Mouse (Mus musculus) midbrain, postnatal 0 days (tissue): ENCODE measurements around the gene Kirrel. TPM values are rescaled to one million over a fixed set of nuclear protein-coding genes. Genes with fewer than 3 reads are reported as not detected.

Experiments
- ATAC-seq: fragments of 200-750 bp; cut with Nextera tagmentation; 2 replicates; pipeline ENCODE4 v1.8.0; 2017; ENCODE audit warnings: moderate number of reproducible peaks, mild to moderate bottlenecking, moderate TSS enrichment, moderate library complexity; ENCODE audit not compliant: low FRiP score
- DNase-seq: peaks from one replicate; pipeline ENCODE4 v3.0.0-alpha.2; 2015; ENCODE audit warnings: low spot score
- H3K27ac ChIP-seq: fragments of 300-500 bp; sonication (generic); 2 replicates; pipeline ENCODE4 v1.5.1; 2014; ENCODE audit warnings: low read depth, mild to moderate bottlenecking, low read length, mixed read lengths
- H3K27me3 ChIP-seq: fragments of 300-500 bp; sonication (generic); 2 replicates; pipeline ENCODE4 v1.6.1; 2014; ENCODE audit warnings: low read length, control low read depth, mixed read lengths; ENCODE audit not compliant: insufficient read depth
- H3K36me3 ChIP-seq: fragments of 300-500 bp; sonication (generic); 2 replicates; pipeline ENCODE4 v1.6.1; 2014; ENCODE audit warnings: low read length, control low read depth, mixed read lengths; ENCODE audit not compliant: insufficient read depth
- H3K4me1 ChIP-seq: fragments of 300-500 bp; sonication (generic); 2 replicates; pipeline ENCODE4 v1.6.1; 2014; ENCODE audit warnings: mild to moderate bottlenecking, control low read depth, antibody characterized with exemption, low read length, mixed read lengths; ENCODE audit not compliant: insufficient read depth
- H3K4me2 ChIP-seq: fragments of 300-500 bp; sonication (generic); 2 replicates; pipeline ENCODE4 v1.6.1; 2014; ENCODE audit warnings: low read depth, mild to moderate bottlenecking, low read length, mixed read lengths; ENCODE audit not compliant: poor library complexity, severe bottlenecking
- H3K4me3 ChIP-seq: fragments of 300-500 bp; sonication (generic); 2 replicates; pipeline ENCODE4 v1.5.1; 2014; ENCODE audit warnings: low read depth, mild to moderate bottlenecking, low read length, moderate library complexity
- H3K9ac ChIP-seq: fragments of 300-500 bp; sonication (generic); replicated peaks from 2 replicates; pipeline ENCODE4 v1.6.1; 2014; ENCODE audit warnings: mild to moderate bottlenecking, low read length, moderate library complexity, mixed read lengths; ENCODE audit not compliant: poor library complexity, severe bottlenecking
- H3K9me3 ChIP-seq: fragments of 300-500 bp; sonication (generic); 2 replicates; pipeline ENCODE4 v1.6.1; 2016; ENCODE audit warnings: low read length, control low read depth
- CTCF ChIP-seq: IDR thresholded peaks from 2 replicates; pipeline ENCODE4 v1.5.1; 2016; ENCODE audit warnings: antibody characterized with exemption, mild to moderate bottlenecking
- WGBS: fragments of 180-500 bp; shearing (Covaris S2); extraction: QIAGEN DNeasy Blood & Tissue Kit; methylation state at CpG from one replicate; pipeline ENCODE4 v1.1.7; 2014; 5-methylcytosine and 5-hydroxymethylcytosine counted together
- polyA plus RNA-seq: library from polyadenylated mRNA; unstranded; fragments of >200 nt; fragmentation: Nextera tagmentation; extraction: Ambion mirVana; gene quantifications from 2 replicates; pipeline ENCODE4 v1.2.1, GENCODE M21; 2015
- total RNA-seq: library from RNA; depleted of rRNA; stranded (reverse); fragments of >200 nt; gene quantifications from 2 replicates; pipeline ENCODE4 v1.2.3, GENCODE M21; 2014; rRNA removed

Kirrel gene
- total and polyA plus RNA-seq, 2 experiments from 2014 or later = 3.3 to 11.1 TPM

DNA sequence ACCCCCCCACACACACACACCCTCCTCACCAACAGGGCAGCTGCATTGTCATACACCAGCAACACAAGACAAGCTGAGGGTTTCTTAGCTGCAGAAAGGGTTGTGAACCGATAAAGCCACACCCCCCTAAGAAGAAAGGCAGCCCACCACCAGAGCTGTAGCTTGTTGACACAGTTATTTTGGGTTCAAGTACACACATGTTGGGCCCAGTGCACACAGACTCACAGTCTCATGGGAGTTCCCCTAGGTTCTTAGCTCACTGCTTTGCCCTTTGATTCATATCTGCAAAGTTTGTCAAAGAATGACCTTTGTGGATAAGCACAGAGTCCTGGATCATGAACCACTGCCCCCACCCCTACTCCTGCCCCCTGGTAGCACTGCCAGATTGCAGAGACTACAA is 120.6 kb downstream of the Kirrel start:
- ATAC-seq = no peak
- no peaks in the 10 kb centered on the region for H3K27me3 ChIP-seq
- H3K36me3 ChIP-seq = no peaks in the 10 kb centered on the region
- H3K4me1 ChIP-seq = no peaks in the 10 kb centered on the region
- DNase-seq = no peak
- no peak overlapping the region for H3K9ac ChIP-seq
- 79% methylated on average over 1 of the region's 1 CpGs for WGBS
- no peak overlapping the region for H3K27ac ChIP-seq
- no peaks in the 10 kb centered on the region for H3K9me3 ChIP-seq
- no peak overlapping the region for H3K4me3 ChIP-seq
- no peak for TF ChIP-seq CTCF
- no peak overlapping the region for H3K4me2 ChIP-seq

- Histone ChIP-seq H3K27ac (no peak overlapping the region), H3K36me3 (no peaks in the 10 kb centered on the region), H3K27me3 (no peaks in the 10 kb centered on the region), H3K4me3 (no peak overlapping the region), H3K4me2 (no peak overlapping the region), H3K9me3 (no peaks in the 10 kb centered on the region), H3K4me1 (no peaks in the 10 kb centered on the region), H3K9ac (no peak overlapping the region)
- DNase-seq (peak; percentile 29), ATAC-seq (no peak)
- WGBS = 84% methylated on average over 5 of the region's 5 CpGs
- no peak for TF ChIP-seq CTCF
Observed at GRCm38 (mm10) chr3:87047801-87048200, 126.7 kb downstream of the Kirrel start.

DNA sequence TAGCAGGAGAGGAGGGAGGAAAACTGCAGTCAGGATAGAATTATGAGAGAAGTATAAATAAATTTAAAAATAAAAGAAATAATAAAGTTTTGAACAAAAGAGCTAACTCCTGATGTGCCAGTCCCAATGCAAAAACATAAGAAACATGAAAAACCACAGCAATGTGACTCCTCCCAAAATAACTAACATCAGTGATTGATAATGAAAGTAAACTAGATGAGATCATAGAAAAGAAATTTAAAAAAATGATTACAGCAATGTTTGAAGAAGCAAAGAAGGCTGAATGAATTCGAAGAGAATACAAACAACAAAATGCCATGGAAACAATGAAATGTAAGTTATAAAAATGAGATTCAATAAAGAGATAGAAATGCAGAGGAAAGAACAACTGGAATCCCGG is 132.8 kb downstream of the Kirrel start:
- Histone ChIP-seq H3K27me3 (no peaks in the 10 kb centered on the region), H3K9me3 (no peaks in the 10 kb centered on the region), H3K27ac (no peak overlapping the region), H3K4me2 (no peak overlapping the region), H3K4me1 (no peaks in the 10 kb centered on the region), H3K4me3 (no peak overlapping the region), H3K36me3 (no peaks in the 10 kb centered on the region), H3K9ac (no peak overlapping the region)
- 77% methylated on average over 2 of the region's 2 CpGs for WGBS
- no peak for TF ChIP-seq CTCF
- no peak for ATAC-seq
- DNase-seq = no peak

DNA sequence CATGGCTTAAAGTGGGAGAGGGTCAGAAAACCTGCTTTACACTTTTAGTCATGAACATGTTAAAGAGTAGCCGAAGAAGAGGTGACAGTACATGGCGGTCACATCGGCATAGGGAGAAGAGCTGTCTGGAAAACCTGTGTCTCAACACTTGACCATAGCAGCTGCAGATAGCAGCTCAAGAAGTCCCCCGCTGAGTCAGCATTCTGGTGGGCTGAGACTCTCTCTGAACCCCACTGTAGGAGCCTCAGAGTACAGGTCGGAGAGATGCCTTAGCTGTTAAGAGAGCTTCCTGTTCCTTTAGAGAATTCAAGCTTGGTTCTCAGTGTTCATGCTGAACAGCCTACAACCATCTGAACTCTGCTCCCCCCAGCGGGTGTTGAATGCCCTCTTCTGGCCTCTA is 136.0 kb downstream of the Kirrel start:
- WGBS = 94% methylated on average over 6 of the region's 6 CpGs
- no peak overlapping the region for H3K4me2 ChIP-seq
- no peak for ATAC-seq
- no peaks in the 10 kb centered on the region for H3K36me3 ChIP-seq
- no peak for TF ChIP-seq CTCF
- H3K9ac ChIP-seq = no peak overlapping the region
- DNase-seq = no peak
- H3K27ac ChIP-seq = no peak overlapping the region
- H3K4me3 ChIP-seq = no peak overlapping the region
- H3K27me3 ChIP-seq = no peaks in the 10 kb centered on the region
- H3K9me3 ChIP-seq = no peaks in the 10 kb centered on the region
- no peaks in the 10 kb centered on the region for H3K4me1 ChIP-seq

- ATAC-seq (no peak), DNase-seq (no peak)
- no peaks in the 10 kb centered on the region for H3K36me3 ChIP-seq
- no peak overlapping the region for H3K4me3 ChIP-seq
- 87% methylated on average over 3 of the region's 4 CpGs for WGBS
- no peaks in the 10 kb centered on the region for H3K27me3 ChIP-seq
- H3K9ac ChIP-seq = no peak overlapping the region
- no peaks in the 10 kb centered on the region for H3K9me3 ChIP-seq
- H3K4me2 ChIP-seq = no peak overlapping the region
- H3K27ac ChIP-seq = no peak overlapping the region
- H3K4me1 ChIP-seq = no peaks in the 10 kb centered on the region
- TF ChIP-seq CTCF = no peak
Observed at GRCm38 (mm10) chr3:87034061-87034460, 140.5 kb downstream of the Kirrel start.

- no peaks in the 10 kb centered on the region for H3K36me3 ChIP-seq
- WGBS = 20% methylated on average over 8 of the region's 8 CpGs
- H3K4me2 ChIP-seq = no peak overlapping the region
- peak; percentile 83 for DNase-seq
- H3K4me1 ChIP-seq = no peaks in the 10 kb centered on the region
- no peak overlapping the region for H3K4me3 ChIP-seq
- no peak for ATAC-seq
- no peaks in the 10 kb centered on the region for H3K27me3 ChIP-seq
- no peak overlapping the region for H3K27ac ChIP-seq
- peak; percentile 95 for TF ChIP-seq CTCF
- H3K9me3 ChIP-seq = no peaks in the 10 kb centered on the region
- no peak overlapping the region for H3K9ac ChIP-seq
Observed at GRCm38 (mm10) chr3:87033357-87033756, 141.2 kb downstream of the Kirrel start.

- Histone ChIP-seq H3K4me1 (no peaks in the 10 kb centered on the region), H3K9ac (no peak overlapping the region), H3K9me3 (no peaks in the 10 kb centered on the region), H3K4me3 (no peak overlapping the region), H3K27me3 (no peaks in the 10 kb centered on the region), H3K4me2 (no peak overlapping the region), H3K27ac (no peak overlapping the region), H3K36me3 (no peaks in the 10 kb centered on the region)
- ATAC-seq = 0 out of 2 replicates have a peak, but pooled peaks have one; percentile 52
- TF ChIP-seq CTCF = peak; percentile 98
- WGBS = 22% methylated on average over 6 of the region's 6 CpGs
- DNase-seq = peak; percentile 89
Observed at GRCm38 (mm10) chr3:87030855-87031254, 143.7 kb downstream of the Kirrel start.

Other genes starting within 250 kb of the Kirrel start
- 15.2 and 16.2 TPM in 2 replicates for gene Cd1d1, start 175.3 kb downstream of the Kirrel start, total RNA-seq
- 17.4 and 21.3 TPM in 2 replicates for gene Cd1d1, start 175.3 kb downstream of the Kirrel start, polyA plus RNA-seq
- 15.6 and 17.9 TPM in 2 replicates for gene Fcrls, start 89.0 kb upstream of the Kirrel start, total RNA-seq
- gene Fcrls, start 89.0 kb upstream of the Kirrel start, polyA plus RNA-seq = 13.7 and 14.4 TPM in 2 replicates
- not detected in 2 replicates for gene Cd5l, start 183.1 kb upstream of the Kirrel start, total RNA-seq
- gene Cd5l, start 183.1 kb upstream of the Kirrel start, polyA plus RNA-seq = 0.11 TPM in 1 of 2 replicates, not detected in the other
- gene Fcrl1, start 201.6 kb upstream of the Kirrel start, total RNA-seq = not detected in 2 replicates
- 0.22 TPM in 1 of 2 replicates, not detected in the other for gene Fcrl1, start 201.6 kb upstream of the Kirrel start, polyA plus RNA-seq